Mouse (Mus musculus) retina, adult 2 months (tissue): ENCODE results near the gene Cyp21a1.
"Not testable (repeated sequence)": the region's sequence is repeated elsewhere in the genome, so short reads cannot be mapped to it uniquely, and the experiment has no call there.

Experiments used
- DNase-seq: peaks from one replicate; pipeline ENCODE4 v3.0.0-alpha.2; 2012; ENCODE audit warnings: low read depth, low spot score

Cyp21a1 gene

DNA sequence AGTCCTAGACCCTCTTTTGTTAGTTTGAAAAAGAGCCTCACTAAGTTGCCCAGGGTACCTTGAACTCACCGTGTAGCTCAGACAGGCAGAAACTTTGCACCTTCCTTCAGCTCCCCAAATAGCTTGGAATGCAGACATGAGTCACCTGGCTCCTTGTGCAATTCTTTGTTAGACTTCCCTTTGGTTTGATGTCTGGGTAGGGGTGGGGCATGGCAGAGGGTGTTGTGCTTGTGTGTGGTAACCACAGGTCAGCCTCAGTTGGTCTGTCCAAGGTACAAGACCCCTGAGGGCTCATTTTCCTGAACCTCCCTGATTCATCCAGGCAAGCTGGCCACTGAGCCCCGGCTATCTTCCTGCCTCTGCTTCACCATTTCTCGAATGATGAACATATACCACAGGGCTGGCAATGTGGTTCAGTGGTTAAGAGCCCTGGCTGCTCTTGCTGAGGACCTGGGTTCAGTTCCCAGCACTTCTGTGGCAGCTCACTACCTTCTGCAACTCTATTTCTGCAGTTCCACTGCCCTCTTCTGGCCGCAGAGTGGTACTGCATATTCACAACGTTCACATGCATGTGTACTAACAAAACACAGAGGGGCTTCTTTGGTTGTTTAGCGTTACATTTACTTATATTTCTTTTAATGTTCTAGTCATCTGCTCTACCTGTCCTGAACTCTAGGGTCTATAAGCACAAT, 656 bp upstream of the Cyp21a1 start:
- DNase-seq = no peak

DNA sequence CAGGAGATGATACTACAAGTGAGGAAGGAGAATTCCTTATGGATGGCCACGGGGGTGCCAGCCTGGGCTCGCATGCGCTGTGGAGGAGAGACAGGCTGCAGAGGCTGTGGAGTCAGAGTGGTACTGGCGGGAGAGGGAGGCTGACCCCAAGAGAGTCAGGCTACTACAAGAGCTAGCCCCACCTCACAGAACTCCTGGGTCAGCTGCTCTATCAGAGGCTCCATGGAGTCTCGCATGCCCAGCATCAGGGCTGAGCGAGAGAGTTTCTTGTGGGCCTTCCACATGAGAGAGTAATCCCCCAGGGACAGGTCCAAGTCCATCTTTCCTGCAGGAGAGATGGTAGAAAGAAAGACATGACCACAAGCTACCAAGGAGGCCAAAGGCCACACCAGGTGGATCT, 994 bp downstream of the Cyp21a1 start:
- DNase-seq = not testable (repeated sequence)

DNA sequence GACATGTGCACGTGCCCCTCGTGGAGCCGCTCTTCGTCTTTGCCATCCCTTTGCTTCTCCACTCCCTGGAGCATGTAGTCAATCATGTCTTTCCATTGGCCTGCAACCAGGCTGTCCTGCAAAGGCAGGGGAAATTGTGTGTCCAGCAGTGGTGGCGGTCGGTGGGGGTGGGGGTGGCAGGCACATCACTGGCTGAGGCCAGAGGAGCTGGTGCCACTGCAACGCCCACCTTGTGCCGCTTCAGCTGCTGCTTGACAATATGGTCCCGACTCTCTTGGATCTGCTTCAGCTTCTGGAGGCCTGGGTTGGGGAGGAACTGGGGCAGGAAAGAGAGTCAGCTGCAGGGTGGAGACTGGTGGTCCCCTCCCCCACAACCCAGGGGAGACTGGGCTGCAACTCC, 1.6 kb downstream of the Cyp21a1 start:
- DNase-seq = not testable (repeated sequence)

DNA sequence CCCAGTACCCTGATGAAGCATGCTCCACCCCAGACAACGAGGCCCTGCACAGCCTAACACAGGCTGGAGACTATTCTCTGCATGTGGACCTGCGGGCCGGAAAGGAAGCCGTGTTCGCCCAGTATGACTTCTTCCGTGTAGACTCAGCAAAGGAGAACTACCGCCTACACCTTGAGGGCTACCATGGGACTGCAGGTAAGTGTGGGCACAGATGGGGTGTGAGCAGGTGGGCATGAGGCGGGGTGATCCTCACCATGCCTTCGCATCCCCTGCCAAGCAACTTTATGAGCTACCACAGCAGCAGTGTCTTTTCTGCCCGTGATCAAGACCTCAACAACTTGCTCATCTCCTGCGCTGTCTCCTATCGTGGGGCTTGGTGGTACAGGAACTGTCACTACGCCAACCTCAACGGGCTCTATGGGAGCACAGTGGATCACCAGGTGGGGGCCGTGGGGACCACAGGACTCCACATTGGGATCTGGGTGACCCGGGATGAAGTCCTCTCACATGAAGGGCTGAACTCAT, 3.5 kb downstream of the Cyp21a1 start:
- DNase-seq = not testable (repeated sequence)

DNA sequence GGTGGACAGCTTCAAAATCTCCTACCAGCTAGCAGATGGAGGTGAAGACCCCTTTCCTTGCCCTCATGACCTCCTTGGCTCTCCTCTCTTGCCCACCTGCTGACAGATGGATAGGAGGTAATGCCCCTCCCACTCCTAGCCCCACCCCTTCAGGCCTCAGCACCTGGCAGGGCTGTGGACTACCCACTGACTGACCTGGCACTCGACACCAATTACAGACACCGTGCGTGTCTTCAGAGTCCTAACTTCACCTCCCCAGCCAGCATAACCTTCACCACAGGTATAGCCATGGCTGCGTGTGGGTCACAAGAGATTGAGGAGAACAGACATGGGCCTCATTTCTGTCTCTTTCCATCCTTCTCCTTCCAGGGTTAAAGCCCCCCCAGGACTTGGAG, 4.8 kb downstream of the Cyp21a1 start:
- DNase-seq = no peak

DNA sequence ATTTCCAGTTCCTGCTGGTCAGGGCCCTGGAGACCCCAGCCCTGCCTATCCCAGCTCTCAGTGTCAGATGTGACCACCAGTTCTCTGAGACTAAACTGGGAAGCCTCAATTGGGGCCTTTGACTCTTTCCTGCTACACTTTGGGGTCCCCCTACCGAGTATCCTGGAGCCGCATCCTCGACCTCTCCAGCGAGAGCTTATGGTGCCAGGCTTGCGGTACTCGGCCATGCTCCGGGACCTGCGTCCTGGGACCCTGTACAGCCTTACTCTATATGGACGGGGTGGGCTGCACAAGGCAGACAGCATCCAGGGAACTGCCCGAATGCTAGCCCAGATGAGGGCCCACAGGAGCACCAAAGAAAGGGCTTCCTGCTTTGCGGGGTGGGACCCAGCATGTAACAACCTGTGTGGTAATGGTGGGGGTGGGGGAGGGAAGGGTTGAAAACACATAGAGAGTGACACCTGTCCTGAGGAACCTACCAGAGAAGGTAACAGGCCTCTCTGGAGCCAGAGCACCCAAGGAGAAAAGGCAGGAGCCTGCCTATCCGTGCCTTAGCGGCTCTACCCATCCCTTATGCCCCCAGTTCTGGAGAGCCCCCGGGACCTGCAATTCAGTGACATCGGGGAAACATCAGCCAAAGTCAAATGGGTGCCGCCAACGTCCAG, 5.4 kb downstream of the Cyp21a1 start:
- no peak for DNase-seq

DNA sequence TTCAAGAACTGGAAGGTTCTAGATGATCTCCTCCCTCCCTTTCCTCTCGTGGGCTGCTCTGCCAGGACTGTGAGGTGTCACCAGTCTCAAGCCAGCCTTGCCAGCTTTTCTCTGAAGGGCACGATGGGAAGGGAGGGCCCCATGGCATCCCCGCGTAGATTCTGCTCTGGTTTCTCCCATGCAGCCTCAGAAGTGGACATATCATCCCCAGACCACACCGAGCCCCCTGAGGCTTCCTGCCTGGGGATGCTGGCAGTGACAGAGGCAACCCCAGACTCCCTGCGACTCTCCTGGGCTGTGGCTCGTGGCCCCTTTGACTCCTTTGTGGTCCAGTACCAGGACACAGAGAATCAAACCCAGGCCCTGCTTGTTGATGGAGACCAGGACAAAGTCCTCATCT, 6.3 kb downstream of the Cyp21a1 start:
- not testable (repeated sequence) for DNase-seq

DNA sequence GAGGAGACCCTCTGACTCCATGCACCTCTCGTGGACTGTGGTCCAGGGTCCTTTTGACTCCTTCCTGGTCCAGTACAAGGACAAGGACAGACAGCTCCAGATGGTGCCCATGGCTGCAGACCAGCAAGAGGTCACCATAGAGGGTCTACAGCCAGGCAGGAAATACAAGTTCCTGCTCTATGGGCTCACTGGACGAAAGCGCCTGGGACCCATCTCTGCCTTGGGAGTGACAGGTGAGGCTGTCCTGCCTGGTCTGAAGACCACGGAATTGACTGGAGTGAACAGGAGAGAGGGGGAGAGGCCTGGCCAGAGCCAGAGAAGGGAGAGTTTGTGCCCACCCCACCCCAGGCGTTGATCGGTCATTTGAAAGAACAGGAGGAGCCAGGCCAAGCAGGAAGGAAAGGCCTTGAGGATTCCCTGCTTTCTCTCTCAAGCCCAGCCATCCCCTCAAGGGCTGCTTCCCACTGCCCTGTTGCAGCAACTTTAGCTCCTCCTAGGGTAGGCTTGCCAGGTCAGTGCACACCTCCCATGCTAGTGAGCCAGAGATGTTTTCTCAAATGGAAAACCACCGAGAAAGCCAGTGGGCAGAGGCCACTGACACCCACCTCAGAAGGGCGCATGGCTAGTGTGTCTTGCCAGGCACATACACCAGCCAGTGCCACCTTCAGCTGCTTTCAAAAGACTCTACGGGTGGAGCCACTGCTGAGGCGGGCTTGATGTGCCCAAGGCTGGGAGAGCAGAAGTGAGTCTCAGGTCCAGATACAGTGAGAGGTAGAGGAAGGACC, 7.0 kb downstream of the Cyp21a1 start:
- DNase-seq = not testable (repeated sequence)

DNA sequence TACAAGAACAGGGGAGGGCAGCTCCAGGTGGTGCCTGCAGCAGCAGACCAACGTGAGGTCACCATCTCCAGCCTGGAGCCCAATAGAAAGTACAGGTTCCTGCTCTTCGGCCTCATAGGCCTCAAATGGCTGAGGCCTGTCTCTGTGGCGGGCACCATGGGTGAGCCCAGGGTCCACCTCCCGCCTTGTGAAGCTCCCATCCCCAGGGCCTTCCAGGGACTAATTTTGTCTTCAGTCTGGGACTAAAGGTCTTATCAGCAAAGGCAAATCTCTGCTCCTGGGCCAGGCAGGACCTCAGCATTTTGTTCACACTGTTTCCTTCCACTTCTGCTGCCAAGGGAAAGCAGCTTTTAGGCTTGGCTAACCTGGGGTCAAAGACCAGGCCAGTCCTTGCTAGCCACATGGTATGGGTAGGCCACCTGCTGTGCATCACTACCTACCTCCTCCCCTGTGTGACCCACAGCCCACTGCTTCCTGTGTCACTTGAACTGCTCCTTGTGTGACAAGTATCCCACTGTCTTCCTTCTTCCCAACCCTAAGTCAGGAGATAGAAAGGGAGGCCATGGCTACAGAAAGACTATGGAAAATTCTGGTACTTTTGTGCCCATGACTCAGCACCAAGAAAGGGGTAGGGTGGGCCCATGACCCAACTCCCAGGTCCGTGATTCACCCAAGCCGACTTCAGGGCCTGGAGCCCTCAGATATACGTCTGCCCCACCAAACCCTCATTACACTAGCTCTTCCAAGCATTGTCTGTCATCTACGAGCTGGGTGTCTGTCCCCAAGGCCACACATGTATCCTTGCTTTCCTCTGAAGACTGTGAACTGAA, 7.8 kb downstream of the Cyp21a1 start:
- no peak for DNase-seq

DNA sequence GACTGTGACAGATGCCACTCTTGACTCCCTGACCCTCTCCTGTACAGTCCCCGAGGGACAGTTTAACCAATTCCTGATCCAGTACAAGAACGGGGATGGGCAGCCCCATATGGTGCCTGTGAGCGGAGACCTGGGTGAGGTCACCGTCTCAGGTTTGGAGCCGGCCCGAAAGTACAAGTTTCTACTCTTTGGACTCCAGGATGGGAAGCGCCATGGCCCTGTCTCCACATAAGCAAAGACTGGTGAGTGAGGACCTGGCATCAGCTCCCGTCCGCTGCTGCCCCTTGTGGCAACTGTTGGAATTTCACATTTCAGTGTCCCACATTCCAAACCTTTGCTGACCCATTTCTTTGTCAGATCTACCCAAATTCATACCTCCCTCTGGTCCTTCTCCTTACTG, 8.7 kb downstream of the Cyp21a1 start:
- DNase-seq = peak; percentile 11

DNA sequence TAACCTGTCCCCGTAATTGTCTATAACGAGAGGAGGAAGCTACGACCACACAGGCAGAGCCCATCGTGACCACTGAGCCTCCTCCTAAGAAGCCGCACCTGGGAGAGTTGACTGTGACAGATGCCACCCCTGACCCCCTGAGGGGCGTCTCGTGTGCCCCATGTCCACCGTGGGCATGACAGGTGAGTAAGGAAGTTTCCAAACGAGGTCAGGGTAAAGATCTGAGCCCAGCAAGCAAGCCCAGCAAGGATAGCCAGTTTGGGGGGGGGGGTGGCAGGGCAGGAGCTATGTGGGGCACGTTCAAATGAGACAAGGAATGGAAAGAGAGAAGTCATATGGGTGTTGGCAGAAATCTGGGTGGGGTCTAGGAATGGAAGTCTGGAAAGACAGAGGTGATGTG, 9.3 kb downstream of the Cyp21a1 start:
- DNase-seq = no peak

DNA sequence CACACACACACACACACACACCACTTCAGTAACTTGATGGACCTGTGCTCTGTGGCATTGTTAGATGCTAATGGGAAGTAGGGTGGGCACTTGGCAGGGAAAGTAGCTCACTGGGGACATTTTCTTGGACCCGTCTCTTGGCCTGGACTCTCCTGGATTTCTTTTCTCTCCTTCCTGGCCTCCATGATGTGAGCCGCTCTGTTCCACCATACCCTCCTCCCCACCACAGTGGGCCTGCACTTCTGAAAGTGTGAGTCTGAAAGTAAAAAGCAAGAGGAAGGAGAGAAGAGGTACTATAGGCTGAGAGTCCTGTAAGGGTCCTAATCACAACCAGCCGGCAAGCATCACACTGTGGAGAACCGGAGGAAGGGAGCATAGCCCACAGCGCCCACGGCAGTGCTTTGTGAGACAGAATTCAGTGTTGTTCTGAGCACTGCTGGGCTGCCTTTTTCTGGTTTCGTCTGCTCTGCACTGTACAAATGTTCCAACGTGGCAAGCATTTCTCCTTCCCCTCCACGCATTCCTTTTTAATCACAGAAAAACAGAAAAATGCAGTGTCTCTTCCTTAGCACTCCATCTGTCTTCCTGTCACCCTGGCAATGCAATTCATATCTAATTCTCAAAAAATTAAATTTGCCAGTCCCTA, 26.6 kb downstream of the Cyp21a1 start:
- DNase-seq = no peak

DNA sequence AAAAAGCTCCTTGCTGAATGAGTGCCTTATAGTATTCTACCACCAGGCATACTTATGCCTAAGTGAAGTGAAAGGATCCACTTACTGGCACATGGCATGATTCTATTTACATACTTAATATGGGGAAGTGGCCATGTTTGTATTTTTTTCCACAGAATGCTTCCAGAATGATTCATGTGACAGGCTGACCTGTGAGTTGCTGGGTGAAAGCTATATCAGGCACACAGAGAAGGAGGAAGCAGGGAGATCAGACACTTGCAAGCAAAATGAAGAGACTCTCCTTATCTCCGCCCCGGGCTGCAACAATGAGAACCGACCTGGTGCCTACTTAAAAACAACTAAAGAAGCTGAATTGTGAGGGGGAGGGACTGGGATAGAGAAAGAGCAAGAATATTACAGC, 42.9 kb downstream of the Cyp21a1 start:
- no peak for DNase-seq
